Mouse (Mus musculus): ENCODE measurements at regions not wholly inside any gene's neighbourhood (a gene's known extent, or its start where the extent isn't known, plus 50 kb on each side); places are given as distances from the start of the nearest gene placed in this dataset.

DNA sequence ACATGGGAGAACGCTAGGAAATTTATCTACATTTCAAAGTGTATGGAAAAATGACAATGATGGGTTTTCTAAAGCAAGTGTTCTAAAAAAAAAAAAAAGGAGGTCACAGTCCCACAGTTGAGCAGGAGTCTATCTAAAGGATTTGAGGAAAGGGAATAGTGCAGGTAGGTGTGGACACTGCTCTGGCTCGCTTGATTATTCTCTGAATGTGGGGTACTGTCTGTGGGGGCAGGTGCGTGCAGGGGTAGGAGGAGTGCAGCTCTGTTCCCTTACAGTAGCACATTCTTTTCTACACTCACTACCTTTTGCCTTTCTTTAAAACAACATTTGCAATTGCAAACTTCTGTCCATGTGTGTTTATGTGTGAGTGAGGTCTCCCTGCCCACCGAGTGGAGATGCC is 263.2 kb downstream of the Serpinb8 start:
- Histone ChIP-seq H3K9ac (ENCODE audit: low read length) (no peak overlapping the region), H3K9me3 (ENCODE audit: control insufficient read depth, low read length) (no peaks in the 10 kb centered on the region), H3K4me2 (ENCODE audit: low read depth, low read length, severe bottlenecking) (no peak overlapping the region), H3K4me3 (ENCODE audit: low read depth, low read length) (no peak overlapping the region), H3K27ac (ENCODE audit: low read depth, low read length) (no peak overlapping the region), H3K4me1 (replicated peaks; ENCODE audit: control insufficient read depth, insufficient read depth, low read length) (no peaks in the 10 kb centered on the region), H3K36me3 (ENCODE audit: control insufficient read depth, insufficient read depth, low read length) (no peaks in the 10 kb centered on the region), H3K27me3 (ENCODE audit: control insufficient read depth, insufficient read depth, low read length) (no peaks in the 10 kb centered on the region)
- 85% methylated on average over 4 of the region's 4 CpGs for WGBS
- DNase-seq (ENCODE audit: low spot score) (no peak), ATAC-seq (replicated peaks; ENCODE audit: low FRiP score) (no peak)

DNA sequence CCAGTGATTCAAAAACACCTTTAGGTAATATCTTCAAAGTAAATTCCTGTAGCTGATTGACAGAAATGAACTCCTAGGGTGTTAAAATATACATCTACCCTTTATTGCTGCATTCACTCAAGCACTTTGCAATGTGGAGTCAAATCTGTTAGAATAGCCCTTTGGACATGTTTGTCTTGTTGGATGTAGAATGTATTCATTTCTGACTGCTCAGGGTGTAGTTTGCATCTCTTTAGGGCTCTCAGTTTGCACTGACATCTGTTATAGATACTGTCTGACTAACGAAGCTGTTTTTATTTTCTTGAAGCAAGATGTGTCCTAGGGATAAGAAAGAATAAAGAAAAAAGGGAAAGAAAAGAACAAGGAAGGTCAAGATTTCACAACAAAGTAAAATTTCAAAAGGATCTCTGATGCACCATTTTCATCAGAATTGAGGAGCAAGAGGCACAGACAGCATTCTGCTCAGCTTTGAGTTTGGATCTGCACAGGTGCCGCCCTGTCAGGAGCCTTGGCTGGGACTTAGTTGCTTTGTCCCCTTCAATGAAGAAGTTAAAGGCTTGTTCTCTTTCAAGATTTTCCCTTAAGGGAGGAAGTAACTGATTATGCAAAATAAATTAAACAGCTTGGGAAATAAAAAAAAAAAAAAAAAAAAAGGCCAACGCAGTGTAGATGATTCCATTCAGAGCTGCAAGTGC is 308.1 kb downstream of the Serpinb8 start:
- no peak overlapping the region for H3K4me3 ChIP-seq (ENCODE audit: low read depth, low read length)
- no peak overlapping the region for H3K27ac ChIP-seq (ENCODE audit: low read depth, low read length)
- H3K4me2 ChIP-seq (ENCODE audit: low read depth, low read length, severe bottlenecking), result no peak overlapping the region
- DNase-seq (ENCODE audit: low spot score), result no peak
- WGBS, result 44% methylated on average over 3 of the region's 3 CpGs
- no peaks in the 10 kb centered on the region for H3K4me1 ChIP-seq (replicated peaks; ENCODE audit: control insufficient read depth, insufficient read depth, low read length)
- H3K9ac ChIP-seq (ENCODE audit: low read length), result no peak overlapping the region
- no peaks in the 10 kb centered on the region for H3K27me3 ChIP-seq (ENCODE audit: control insufficient read depth, insufficient read depth, low read length)
- ATAC-seq (replicated peaks; ENCODE audit: low FRiP score), result no peak
- H3K36me3 ChIP-seq (ENCODE audit: control insufficient read depth, insufficient read depth, low read length), result no peaks in the 10 kb centered on the region
- no peaks in the 10 kb centered on the region for H3K9me3 ChIP-seq (ENCODE audit: control insufficient read depth, low read length)

DNA sequence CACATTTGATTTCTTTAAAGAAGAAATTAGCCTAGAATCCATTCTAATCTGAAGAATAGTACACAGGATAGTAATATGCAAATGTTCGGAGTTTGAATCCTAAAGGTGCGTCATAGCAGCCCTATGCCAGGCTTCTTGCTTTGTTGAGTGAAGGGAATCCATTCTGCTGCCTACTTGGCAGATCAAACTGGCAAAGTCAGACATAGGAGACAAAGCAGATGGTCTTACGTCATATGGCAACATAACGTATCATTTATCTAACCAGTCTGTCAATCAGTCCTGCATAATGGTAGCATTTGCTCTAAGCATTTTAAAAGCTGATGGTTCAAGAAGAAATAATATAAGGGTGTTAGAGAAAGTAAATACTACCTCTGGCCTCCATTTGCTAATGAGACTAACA is 309.5 kb downstream of the Serpinb8 start:
- H3K4me3 ChIP-seq (ENCODE audit: low read depth, low read length), result no peak overlapping the region
- no peaks in the 10 kb centered on the region for H3K4me1 ChIP-seq (replicated peaks; ENCODE audit: control insufficient read depth, insufficient read depth, low read length)
- H3K27ac ChIP-seq (ENCODE audit: low read depth, low read length), result no peak overlapping the region
- DNase-seq (ENCODE audit: low spot score) (no peak), ATAC-seq (replicated peaks; ENCODE audit: low FRiP score) (no peak)
- WGBS, result 86% methylated on average over 4 of the region's 4 CpGs
- H3K9ac ChIP-seq (ENCODE audit: low read length), result no peak overlapping the region
- H3K4me2 ChIP-seq (ENCODE audit: low read depth, low read length, severe bottlenecking), result no peak overlapping the region
- H3K27me3 ChIP-seq (ENCODE audit: control insufficient read depth, insufficient read depth, low read length), result no peaks in the 10 kb centered on the region
- no peaks in the 10 kb centered on the region for H3K9me3 ChIP-seq (ENCODE audit: control insufficient read depth, low read length)
- H3K36me3 ChIP-seq (ENCODE audit: control insufficient read depth, insufficient read depth, low read length), result no peaks in the 10 kb centered on the region

DNA sequence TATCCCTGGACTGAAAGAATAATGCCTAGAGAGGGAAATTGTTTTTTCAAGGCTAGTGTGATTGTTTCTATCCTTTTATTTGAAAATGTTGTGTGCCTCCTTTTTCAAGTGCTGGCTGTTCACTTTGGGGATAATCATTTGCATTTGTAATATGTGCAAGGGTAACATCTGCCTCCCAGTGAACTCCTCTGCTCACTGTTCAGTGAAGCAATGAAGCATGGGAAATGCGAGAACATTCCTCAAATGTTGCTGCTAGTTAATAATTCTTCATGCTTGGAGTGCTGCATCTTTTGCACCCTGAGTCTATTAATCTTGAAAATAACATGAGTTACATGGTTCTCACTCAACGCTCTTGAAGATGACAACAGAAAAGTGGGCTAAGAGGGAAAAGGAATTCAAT is 310.6 kb downstream of the Serpinb8 start:
- Histone ChIP-seq H3K9me3 (ENCODE audit: control insufficient read depth, low read length) (no peaks in the 10 kb centered on the region), H3K9ac (ENCODE audit: low read length) (no peak overlapping the region), H3K4me1 (replicated peaks; ENCODE audit: control insufficient read depth, insufficient read depth, low read length) (no peaks in the 10 kb centered on the region), H3K4me3 (ENCODE audit: low read depth, low read length) (no peak overlapping the region), H3K36me3 (ENCODE audit: control insufficient read depth, insufficient read depth, low read length) (no peaks in the 10 kb centered on the region), H3K27ac (ENCODE audit: low read depth, low read length) (no peak overlapping the region), H3K27me3 (ENCODE audit: control insufficient read depth, insufficient read depth, low read length) (no peaks in the 10 kb centered on the region), H3K4me2 (ENCODE audit: low read depth, low read length, severe bottlenecking) (no peak overlapping the region)
- 61% methylated on average over 2 of the region's 2 CpGs for WGBS
- no peak for ATAC-seq (replicated peaks; ENCODE audit: low FRiP score)
- no peak for DNase-seq (ENCODE audit: low spot score)

DNA sequence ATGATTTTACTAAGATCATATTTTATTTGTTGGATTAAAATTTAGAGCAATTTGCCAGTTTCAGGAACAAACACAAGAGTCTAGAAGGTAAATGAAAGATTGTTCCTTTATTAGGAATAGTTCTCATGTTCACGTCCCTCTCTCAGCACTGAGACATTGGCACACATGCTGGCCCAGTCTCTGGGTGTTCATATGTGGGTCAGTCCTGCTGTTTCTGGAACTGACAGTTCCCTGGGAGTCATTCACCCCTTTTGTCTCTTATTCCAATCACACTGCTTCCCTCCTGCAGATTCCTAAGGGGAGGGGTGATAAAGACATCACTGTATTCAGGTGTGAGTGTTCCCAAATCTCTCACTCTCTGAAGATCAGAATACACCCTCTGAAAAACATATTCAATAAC is 311.1 kb downstream of the Serpinb8 start:
- ATAC-seq (replicated peaks; ENCODE audit: low FRiP score), result no peak
- H3K4me3 ChIP-seq (ENCODE audit: low read depth, low read length), result no peak overlapping the region
- no peaks in the 10 kb centered on the region for H3K4me1 ChIP-seq (replicated peaks; ENCODE audit: control insufficient read depth, insufficient read depth, low read length)
- no peaks in the 10 kb centered on the region for H3K36me3 ChIP-seq (ENCODE audit: control insufficient read depth, insufficient read depth, low read length)
- no peaks in the 10 kb centered on the region for H3K9me3 ChIP-seq (ENCODE audit: control insufficient read depth, low read length)
- 85% methylated on average over 1 of the region's 1 CpGs for WGBS
- no peaks in the 10 kb centered on the region for H3K27me3 ChIP-seq (ENCODE audit: control insufficient read depth, insufficient read depth, low read length)
- no peak overlapping the region for H3K4me2 ChIP-seq (ENCODE audit: low read depth, low read length, severe bottlenecking)
- H3K9ac ChIP-seq (ENCODE audit: low read length), result no peak overlapping the region
- DNase-seq (ENCODE audit: low spot score), result no peak
- no peak overlapping the region for H3K27ac ChIP-seq (ENCODE audit: low read depth, low read length)

DNA sequence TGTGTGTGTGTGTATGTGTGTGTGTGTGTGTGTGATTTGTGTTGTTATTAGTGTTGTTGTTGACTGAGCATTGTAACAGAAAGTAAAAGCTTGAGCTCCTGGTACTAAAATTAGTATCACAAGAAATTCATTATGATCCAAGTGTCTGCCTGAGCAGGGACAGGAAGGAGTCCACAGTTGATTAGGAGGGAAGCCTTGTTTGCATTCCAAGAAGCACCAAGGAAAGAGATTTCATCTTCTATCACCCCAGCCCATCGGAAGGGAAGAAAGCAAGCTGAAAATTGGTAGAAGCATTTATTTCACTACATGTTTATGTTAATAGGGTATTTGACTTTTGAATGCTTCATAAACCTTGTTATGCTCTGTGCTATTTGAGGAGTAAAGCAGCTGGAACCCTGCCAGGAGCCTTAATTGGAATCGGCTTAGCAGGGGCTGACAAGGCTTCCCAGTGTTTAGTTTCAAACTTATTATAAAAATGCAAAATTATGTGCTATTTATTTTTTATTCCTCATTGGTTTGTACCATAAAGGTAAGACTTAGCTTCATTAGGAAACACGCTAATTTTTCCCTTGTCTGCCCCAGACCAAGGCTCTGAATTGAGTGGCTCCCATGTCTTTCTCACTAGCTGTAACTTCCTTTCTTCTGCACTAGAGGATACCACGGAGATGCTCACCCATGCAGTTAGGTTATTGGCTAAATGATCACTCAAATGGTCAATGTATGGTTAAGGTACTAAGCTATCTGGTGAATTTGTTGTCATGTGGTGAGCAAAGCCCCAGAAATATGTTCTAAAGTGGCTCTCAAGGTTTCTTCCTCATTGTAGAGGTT is 318.6 kb downstream of the Serpinb8 start:
- no peak overlapping the region for H3K4me3 ChIP-seq (ENCODE audit: low read depth, low read length)
- H3K27ac ChIP-seq (ENCODE audit: low read depth, low read length), result no peak overlapping the region
- no peak overlapping the region for H3K9ac ChIP-seq (ENCODE audit: low read length)
- no peaks in the 10 kb centered on the region for H3K4me1 ChIP-seq (replicated peaks; ENCODE audit: control insufficient read depth, insufficient read depth, low read length)
- DNase-seq (ENCODE audit: low spot score), result no peak
- no peaks in the 10 kb centered on the region for H3K27me3 ChIP-seq (ENCODE audit: control insufficient read depth, insufficient read depth, low read length)
- H3K9me3 ChIP-seq (ENCODE audit: control insufficient read depth, low read length), result no peaks in the 10 kb centered on the region
- ATAC-seq (replicated peaks; ENCODE audit: low FRiP score), result peak; percentile 65
- H3K4me2 ChIP-seq (ENCODE audit: low read depth, low read length, severe bottlenecking), result no peak overlapping the region
- 46% methylated on average over 4 of the region's 4 CpGs for WGBS
- H3K36me3 ChIP-seq (ENCODE audit: control insufficient read depth, insufficient read depth, low read length), result no peaks in the 10 kb centered on the region

DNA sequence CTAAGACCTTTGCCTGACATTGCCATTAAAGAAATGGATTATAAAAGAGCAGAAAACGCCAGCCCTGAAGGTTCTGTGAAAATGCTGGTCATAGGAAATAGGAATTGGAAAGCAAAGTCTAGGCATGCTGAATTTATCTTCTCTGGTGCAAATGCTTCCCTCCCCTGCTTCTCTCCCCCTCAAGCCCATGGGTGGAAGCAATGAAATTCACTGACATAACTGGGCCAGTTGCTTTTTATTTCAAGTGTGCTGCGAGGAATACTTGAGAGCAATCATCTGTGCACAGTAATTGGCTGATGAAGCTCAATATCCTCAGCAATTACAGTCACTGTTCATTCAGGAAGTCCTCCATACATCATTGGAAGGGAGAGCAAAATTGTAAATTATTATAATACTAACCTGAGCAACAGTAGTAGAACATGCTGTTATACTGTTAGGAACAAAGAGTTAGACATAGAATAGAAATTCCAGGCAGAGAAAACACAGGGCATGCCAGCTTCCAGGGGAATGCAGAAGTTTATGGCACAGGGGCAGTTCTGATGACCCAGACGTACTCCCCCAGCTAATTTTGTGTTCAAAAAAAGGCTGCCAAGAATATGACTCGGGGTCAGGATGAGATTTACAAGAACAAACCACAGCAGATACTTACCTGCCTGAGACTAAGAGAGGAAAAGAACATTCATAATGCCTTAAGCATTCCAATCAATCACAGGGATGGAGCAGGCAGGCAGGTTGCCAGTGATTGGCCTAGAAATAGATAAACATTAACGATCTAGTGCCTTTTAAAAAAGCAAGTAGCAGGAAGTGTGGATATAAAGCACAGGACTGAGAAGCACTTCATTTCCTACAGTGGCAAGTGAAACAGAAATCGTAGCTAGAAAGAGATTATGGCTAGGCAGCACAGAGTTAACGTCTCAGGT is 325.1 kb downstream of the Serpinb8 start:
- no peak overlapping the region for H3K9ac ChIP-seq (ENCODE audit: low read length)
- no peaks in the 10 kb centered on the region for H3K4me1 ChIP-seq (replicated peaks; ENCODE audit: control insufficient read depth, insufficient read depth, low read length)
- WGBS, result 75% methylated on average over 7 of the region's 7 CpGs
- H3K27me3 ChIP-seq (ENCODE audit: control insufficient read depth, insufficient read depth, low read length), result no peaks in the 10 kb centered on the region
- no peak overlapping the region for H3K4me2 ChIP-seq (ENCODE audit: low read depth, low read length, severe bottlenecking)
- H3K27ac ChIP-seq (ENCODE audit: low read depth, low read length), result no peak overlapping the region
- no peaks in the 10 kb centered on the region for H3K9me3 ChIP-seq (ENCODE audit: control insufficient read depth, low read length)
- H3K4me3 ChIP-seq (ENCODE audit: low read depth, low read length), result no peak overlapping the region
- no peak for DNase-seq (ENCODE audit: low spot score)
- H3K36me3 ChIP-seq (ENCODE audit: control insufficient read depth, insufficient read depth, low read length), result no peaks in the 10 kb centered on the region
- ATAC-seq (replicated peaks; ENCODE audit: low FRiP score), result no peak

DNA sequence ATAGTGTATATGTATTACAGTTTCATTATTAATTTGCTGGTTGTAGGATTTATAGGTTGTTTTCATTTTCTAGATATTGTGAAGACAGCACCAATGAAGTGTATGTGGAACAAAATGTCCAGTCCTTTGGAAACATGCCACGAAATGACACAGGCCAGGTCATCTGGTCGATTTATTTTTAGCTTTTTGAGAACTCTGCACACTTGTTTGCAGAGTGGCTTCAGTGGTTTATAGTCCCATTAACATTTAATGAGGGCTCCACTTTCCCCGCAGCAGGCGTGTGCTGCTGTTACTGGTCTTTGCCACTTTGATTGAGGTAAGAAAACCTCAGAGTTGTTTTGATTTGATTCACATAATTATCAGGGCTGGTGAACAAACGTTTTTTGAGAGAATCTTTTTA is 327.2 kb downstream of the Serpinb8 start:
- Histone ChIP-seq H3K27ac (ENCODE audit: low read depth, low read length) (no peak overlapping the region), H3K9me3 (ENCODE audit: control insufficient read depth, low read length) (no peaks in the 10 kb centered on the region), H3K36me3 (ENCODE audit: control insufficient read depth, insufficient read depth, low read length) (no peaks in the 10 kb centered on the region), H3K4me2 (ENCODE audit: low read depth, low read length, severe bottlenecking) (no peak overlapping the region), H3K4me3 (ENCODE audit: low read depth, low read length) (no peak overlapping the region), H3K27me3 (ENCODE audit: control insufficient read depth, insufficient read depth, low read length) (no peaks in the 10 kb centered on the region), H3K4me1 (replicated peaks; ENCODE audit: control insufficient read depth, insufficient read depth, low read length) (no peaks in the 10 kb centered on the region), H3K9ac (ENCODE audit: low read length) (no peak overlapping the region)
- DNase-seq (ENCODE audit: low spot score) (no peak), ATAC-seq (replicated peaks; ENCODE audit: low FRiP score) (no peak)
- WGBS, result 75% methylated on average over 5 of the region's 5 CpGs

Data from forebrain, embryonic 11.5 days (tissue).